Comparison of ENCODE assay signal across 9 mouse cellular contexts in genomic region chr3:96401474-96401831, GRCm38 (mm10). TPM values are rescaled to one million over a fixed set of nuclear protein-coding genes. Genes with fewer than 3 reads are reported as not detected.
DNase-seq lines count a peak whose midpoint lies in the region; ATAC-seq lines count a peak whose summit lies in the region.
"Had no signal": no experiment of that assay in that cellular context is flagged by ENCODE, and none has a peak within 500 bp of the region (broad histone marks: within the 10 kb centered on the region; RNA-seq: fewer than 3 reads in every experiment).

No protein-coding gene starts in this region.

- H3K4me1 ChIP-seq in heart, embryonic 15.5 days (replicated peaks) = peaks cover 13% of the 10 kb centered on the region
- H3K4me1 ChIP-seq in hindbrain, embryonic 16.5 days (ENCODE audit: control insufficient read depth, insufficient read depth, low read depth, low read length) = peaks cover 4% of the 10 kb centered on the region; the same call in 1 of the 2 replicates
- H3K4me1 ChIP-seq in midbrain, embryonic 14.5 days (ENCODE audit: control insufficient read depth, insufficient read depth, low read length) = no peaks in the 10 kb centered on the region

- H3K4me3 ChIP-seq in heart, embryonic 15.5 days = peak overlapping the region; percentile 39
- H3K4me3 ChIP-seq in hindbrain, embryonic 16.5 days (ENCODE audit: low read length) = peak overlapping the region; percentile 26
- H3K4me3 ChIP-seq in midbrain, embryonic 14.5 days (replicated peaks; ENCODE audit: low read depth, low read length) = 0 out of 2 replicates have a peak overlapping the region, but pooled peaks have one; percentile 15

- H3K4me2 ChIP-seq in heart, embryonic 15.5 days = peak overlapping the region; percentile 54
- H3K4me2 ChIP-seq in hindbrain, embryonic 16.5 days (ENCODE audit: low read length) = peak overlapping the region; percentile 43
- H3K4me2 ChIP-seq in midbrain, embryonic 14.5 days (ENCODE audit: low read length) = peak overlapping the region; percentile 37; the same call in 1 of the 2 replicates

- WGBS in heart, embryonic 15.5 days = 3% methylated on average over 13 of the region's 13 CpGs
- 2% methylated on average over 13 of the region's 13 CpGs for WGBS in hindbrain, embryonic 16.5 days
- 3% methylated on average over 13 of the region's 13 CpGs for WGBS in midbrain, embryonic 14.5 days

- DNase-seq in heart, adult 18-20 months = no peak
- DNase-seq in embryo, embryonic 10.5 days (ENCODE audit: low spot score) = peak; percentile 73
- peak; percentile 37 for DNase-seq in midbrain, embryonic 14.5 days
- no peak for DNase-seq in thymus, postnatal 4 days
- DNase-seq in c-Kit-positive CD71-positive TER-119-positive erythroid progenitor cells, embryonic 14.5 days (ENCODE audit: low spot score) = no peak
- DNase-seq in retina, embryonic 14.5 days (ENCODE audit: low spot score) = no peak
- DNase-seq: lung, adult 18-20 months had no signal

- no peak overlapping the region for H3K27ac ChIP-seq in heart, embryonic 15.5 days
- no peak overlapping the region for H3K27ac ChIP-seq in hindbrain, embryonic 16.5 days (ENCODE audit: low read depth, low read length)
- no peak overlapping the region for H3K27ac ChIP-seq in midbrain, embryonic 14.5 days (replicated peaks; ENCODE audit: low read depth, low read length)

- H3K9me3 ChIP-seq in heart, embryonic 15.5 days (replicated peaks) = no peaks in the 10 kb centered on the region; the same call in 1 of the 2 replicates
- peaks cover 3% of the 10 kb centered on the region; the same call in 1 of the 2 replicates for H3K9me3 ChIP-seq in hindbrain, embryonic 16.5 days (ENCODE audit: control insufficient read depth, low read length)
- H3K9me3 ChIP-seq in midbrain, embryonic 14.5 days (ENCODE audit: control insufficient read depth, low read length) = no peaks in the 10 kb centered on the region; the same call in 1 of the 2 replicates

- ATAC-seq in heart, embryonic 15.5 days (replicated peaks; ENCODE audit: insufficient number of reproducible peaks, insufficient read depth, low FRiP score, low read depth) = no peak
- no peak for ATAC-seq in hindbrain, embryonic 16.5 days
- no peak for ATAC-seq in midbrain, embryonic 14.5 days (ENCODE audit: low FRiP score, low TSS enrichment)

- H3K36me3 ChIP-seq in heart, embryonic 15.5 days = no peaks in the 10 kb centered on the region
- H3K36me3 ChIP-seq in hindbrain, embryonic 16.5 days (ENCODE audit: control insufficient read depth, insufficient read depth, low read length) = no peaks in the 10 kb centered on the region
- H3K36me3 ChIP-seq in midbrain, embryonic 14.5 days (ENCODE audit: control insufficient read depth, insufficient read depth, low read length) = no peaks in the 10 kb centered on the region

- H3K27me3 ChIP-seq in heart, embryonic 15.5 days = peaks cover 98% of the 10 kb centered on the region
- peaks cover 83% of the 10 kb centered on the region for H3K27me3 ChIP-seq in hindbrain, embryonic 16.5 days (replicated peaks; ENCODE audit: control insufficient read depth, insufficient read depth, low read length)
- peaks cover 86% of the 10 kb centered on the region for H3K27me3 ChIP-seq in midbrain, embryonic 14.5 days (ENCODE audit: control insufficient read depth, insufficient read depth, low read length)

- no peak overlapping the region for H3K9ac ChIP-seq in heart, embryonic 15.5 days
- no peak overlapping the region for H3K9ac ChIP-seq in hindbrain, embryonic 16.5 days (ENCODE audit: low read depth, low read length)
- no peak overlapping the region for H3K9ac ChIP-seq in midbrain, embryonic 14.5 days (replicated peaks; ENCODE audit: low read length)

RNA-seq across cellular contexts. Expression of gene BC107364, which starts 50.7 kb away (rescaled TPM):
- polyA plus RNA-seq in heart, embryonic 15.5 days (2015; fragmentation: Nextera tagmentation; extraction: Ambion mirVana) = 0.53 and 1.0 TPM in 2 replicates
- not detected for total RNA-seq in heart, adult 18-20 months (2021)
- not detected in 2 replicates for polyA plus RNA-seq in hindbrain, embryonic 16.5 days (2015; fragmentation: Nextera tagmentation; extraction: Ambion mirVana)
- polyA plus RNA-seq in midbrain, embryonic 14.5 days (2014; fragmentation: Nextera tagmentation; extraction: Ambion mirVana) = not detected in 2 replicates

Comparison
In these comparisons a context has a peak if more than half of its experiments do, and no peak if none do; other contexts are left out.
1. DNase-seq: peak in embryo, embryonic 10.5 days (single experiment) and midbrain, embryonic 14.5 days (single experiment); none in heart, adult 18-20 months (0 of 2), thymus, postnatal 4 days (single experiment), c-Kit-positive CD71-positive TER-119-positive erythroid progenitor cells, embryonic 14.5 days (single experiment) and retina, embryonic 14.5 days (single experiment).
2. Peak in every context shown above with its lines, with median percentiles within 50 percentile points of each other: H3K4me2 ChIP-seq and H3K4me3 ChIP-seq.